Mouse (Mus musculus) lung, adult 2 months (tissue): ENCODE data around the gene Bub1b. TPM values are rescaled to one million over a fixed set of nuclear protein-coding genes. Genes with fewer than 3 reads are reported as not detected.
"Not testable (repeated sequence)": the region's sequence is repeated elsewhere in the genome, so short reads cannot be mapped to it uniquely, and the experiment has no call there.

Experiments
- DNase-seq: peaks from one replicate; pipeline ENCODE4 v3.0.0; 2022
- H3K4me1 ChIP-seq: fragments of 200-500 bp; 2 replicates; pipeline ENCODE4 v1.6.1; 2011; ENCODE audit warnings: low read length; ENCODE audit not compliant: control insufficient read depth, insufficient read depth
- H3K4me3 ChIP-seq: fragments of 200-500 bp; replicated peaks from 2 replicates; pipeline ENCODE3; 2011; ENCODE audit warnings: low read depth, mild to moderate bottlenecking, control low read depth, low read length; ENCODE audit errors: extremely low read depth
- CTCF ChIP-seq: fragments of 200-500 bp; IDR thresholded peaks from 2 replicates; pipeline ENCODE4 v1.5.1; 2011; ENCODE audit warnings: mild to moderate bottlenecking, low read length, control low read depth; ENCODE audit not compliant: insufficient read depth
- POLR2A ChIP-seq: fragments of 200-500 bp; IDR thresholded peaks from 2 replicates; pipeline ENCODE4 v1.6.1; 2011; ENCODE audit warnings: low read depth, mild to moderate bottlenecking, control low read depth, low read length, borderline replicate concordance; ENCODE audit errors: extremely low read depth
- WGBS: fragments of 180-500 bp; shearing (Covaris S2); methylation state at CpG from one replicate; pipeline ENCODE4 v1.1.7; 2018; 5-methylcytosine and 5-hydroxymethylcytosine counted together
- polyA plus RNA-seq: library from polyadenylated mRNA; depleted of rRNA; stranded (reverse); fragments of >200 nt; gene quantifications from 2 replicates; pipeline ENCODE4 v1.2.3, GENCODE M21; 2012

The Bub1b gene
- polyA plus RNA-seq, 1 experiment, result 2.7 TPM

DNA sequence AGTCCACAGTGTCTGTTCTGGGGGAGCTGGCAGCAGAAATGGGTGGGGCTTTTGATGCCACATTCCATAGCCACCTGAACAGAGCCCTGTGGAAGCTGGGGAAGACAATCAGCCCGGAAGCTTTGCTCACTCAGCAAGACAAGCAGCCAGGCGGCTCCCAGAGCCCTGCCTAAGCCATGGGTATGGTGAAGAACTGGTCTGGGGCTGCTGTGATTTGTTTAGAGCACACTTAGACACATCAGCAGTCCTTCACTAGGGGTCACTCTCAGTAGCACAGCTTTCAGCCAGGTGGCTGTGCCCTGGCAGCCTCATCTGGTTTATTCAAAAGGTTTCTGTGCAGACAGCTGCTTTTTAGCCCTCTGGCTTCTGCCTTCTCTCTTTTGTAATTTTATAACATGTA, 43.1 kb downstream of the Bub1b start:
- no peak for DNase-seq
- TF ChIP-seq CTCF (no peak), POLR2A (no peak)
- WGBS, result 78% methylated on average over 2 of the region's 2 CpGs
- Histone ChIP-seq H3K4me1 (no peaks in the 10 kb centered on the region), H3K4me3 (no peak overlapping the region)

DNA sequence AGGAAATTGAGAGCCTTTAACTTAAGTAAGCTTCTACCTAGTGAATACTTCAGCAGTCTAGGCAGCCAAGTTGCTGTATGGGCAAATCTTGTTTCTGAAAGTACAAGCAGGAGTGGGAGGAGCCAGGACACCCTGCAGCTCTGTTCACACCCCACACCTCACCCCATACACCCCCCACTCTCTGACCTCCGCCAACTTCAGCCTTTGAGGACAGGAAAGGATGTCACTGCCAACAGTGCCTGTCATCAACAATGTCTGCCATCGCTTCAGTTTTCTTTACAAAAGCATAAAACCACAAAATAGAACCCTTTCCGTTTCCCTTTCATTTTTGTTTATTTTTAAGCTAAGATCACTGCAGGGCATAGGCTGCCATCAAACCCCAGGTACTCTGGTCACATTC, 44.4 kb downstream of the Bub1b start:
- TF ChIP-seq CTCF (no peak), POLR2A (no peak)
- WGBS, result 34% methylated on average over 3 of the region's 3 CpGs

GRCm38 (mm10) chr2:118642942-118643341, 44.9 kb downstream of the Bub1b start:
- TF ChIP-seq POLR2A (no peak), CTCF (no peak)
- WGBS, result 37% methylated on average over 3 of the region's 3 CpGs
- no peak for DNase-seq
- no peaks in the 10 kb centered on the region for H3K4me1 ChIP-seq
- no peak overlapping the region for H3K4me3 ChIP-seq

More for the DNA sequence above, 44.4 kb downstream of the Bub1b start:
- DNase-seq, result no peak
- H3K4me3 ChIP-seq, result no peak overlapping the region
- no peaks in the 10 kb centered on the region for H3K4me1 ChIP-seq

- DNase-seq, result no peak
- no peak for TF ChIP-seq POLR2A
- TF ChIP-seq CTCF, result no peak
- no peak overlapping the region for H3K4me3 ChIP-seq
- no peaks in the 10 kb centered on the region for H3K4me1 ChIP-seq
- WGBS, result 89% methylated on average over 5 of the region's 5 CpGs
These were observed 48.7 kb downstream of the Bub1b start for GRCm38 (mm10) chr2:118646665-118647064.

GRCm38 (mm10) chr2:118650697-118651096, 52.7 kb downstream of the Bub1b start:
- not testable (repeated sequence) for H3K4me1 ChIP-seq, H3K4me3 ChIP-seq, DNase-seq
- WGBS, result 41% methylated on average over 2 of the region's 2 CpGs

DNA sequence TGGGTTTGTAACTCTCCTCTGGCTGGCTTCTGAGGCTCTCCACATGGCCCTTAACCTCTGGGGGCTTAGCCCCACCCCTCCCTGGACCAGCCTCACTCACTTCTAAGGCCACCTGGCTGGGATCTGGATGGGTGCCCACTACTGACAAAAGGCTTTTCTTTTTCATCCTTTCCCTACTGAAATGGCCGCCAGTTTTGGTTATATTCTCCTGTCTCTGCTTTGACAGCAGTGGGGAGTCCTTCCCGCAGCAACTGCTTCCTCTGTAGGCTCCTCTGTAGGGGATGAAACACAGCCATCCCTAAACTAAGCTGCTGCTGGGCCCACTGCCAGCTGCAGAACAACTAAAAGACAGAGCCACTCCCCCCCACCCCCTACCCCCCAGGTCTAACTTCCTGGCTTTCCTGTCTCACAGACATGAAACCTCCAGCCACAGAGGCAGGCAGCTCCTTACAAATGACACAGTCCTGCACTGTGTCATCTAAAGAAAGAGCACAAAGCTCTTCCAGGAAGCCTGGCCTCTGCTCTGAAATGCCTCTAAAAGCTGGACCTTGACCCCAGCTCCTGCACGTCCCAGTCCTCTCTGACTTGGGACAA, 58.8 kb downstream of the Bub1b start:
- no peak for DNase-seq
- TF ChIP-seq POLR2A, result no peak
- no peak for TF ChIP-seq CTCF
- 42% methylated on average over 3 of the region's 3 CpGs for WGBS
- H3K4me3 ChIP-seq, result no peak overlapping the region
- peaks cover 10% of the 10 kb centered on the region for H3K4me1 ChIP-seq

DNA sequence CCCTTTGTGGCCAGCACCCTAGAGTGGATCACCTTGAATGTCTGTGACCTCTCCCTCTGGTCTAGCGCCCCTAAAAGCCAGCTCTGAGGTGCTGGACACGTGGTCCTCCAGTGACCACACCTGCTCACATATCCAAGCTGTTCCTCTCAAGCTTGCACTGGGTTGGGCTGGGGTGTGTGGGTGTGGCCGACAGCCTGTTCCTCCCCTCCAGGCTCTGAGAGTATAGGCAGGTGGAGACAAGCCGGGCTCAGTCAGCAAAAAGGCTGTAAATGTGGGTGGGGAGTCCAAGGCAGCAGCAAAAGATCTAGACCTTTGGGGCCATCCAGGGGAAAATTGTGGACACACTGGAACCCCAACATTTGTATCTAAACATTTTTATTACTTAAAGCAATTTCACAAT, 60.4 kb downstream of the Bub1b start:
- H3K4me3 ChIP-seq, result no peak overlapping the region
- peaks cover 12% of the 10 kb centered on the region for H3K4me1 ChIP-seq
- WGBS, result 41% methylated on average over 4 of the region's 4 CpGs
- TF ChIP-seq CTCF, result no peak
- no peak for TF ChIP-seq POLR2A
- no peak for DNase-seq

DNA sequence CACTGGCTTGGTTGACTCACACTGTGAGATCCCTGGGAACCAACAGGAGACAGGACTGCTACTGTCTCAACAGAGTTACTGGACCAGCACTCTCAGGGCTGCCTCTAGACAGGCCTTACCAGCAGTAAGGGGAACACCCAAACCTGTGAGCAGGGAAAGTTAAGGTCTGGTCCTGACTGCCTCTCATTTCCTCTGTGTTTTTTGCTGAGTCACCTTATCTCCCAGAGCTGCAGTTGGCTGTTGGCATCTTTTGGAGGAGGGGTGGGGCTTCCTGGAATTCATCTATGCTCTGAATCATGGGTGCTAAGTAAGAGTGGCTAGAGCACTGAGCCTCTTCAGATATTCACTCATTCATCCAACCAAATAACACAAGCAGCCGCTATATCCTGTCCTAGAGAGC, 61.1 kb downstream of the Bub1b start:
- H3K4me3 ChIP-seq, result no peak overlapping the region
- peaks cover 17% of the 10 kb centered on the region for H3K4me1 ChIP-seq
- TF ChIP-seq CTCF, result no peak
- TF ChIP-seq POLR2A, result no peak
- no peak for DNase-seq
- WGBS, result 11% methylated on average over 1 of the region's 1 CpGs

DNA sequence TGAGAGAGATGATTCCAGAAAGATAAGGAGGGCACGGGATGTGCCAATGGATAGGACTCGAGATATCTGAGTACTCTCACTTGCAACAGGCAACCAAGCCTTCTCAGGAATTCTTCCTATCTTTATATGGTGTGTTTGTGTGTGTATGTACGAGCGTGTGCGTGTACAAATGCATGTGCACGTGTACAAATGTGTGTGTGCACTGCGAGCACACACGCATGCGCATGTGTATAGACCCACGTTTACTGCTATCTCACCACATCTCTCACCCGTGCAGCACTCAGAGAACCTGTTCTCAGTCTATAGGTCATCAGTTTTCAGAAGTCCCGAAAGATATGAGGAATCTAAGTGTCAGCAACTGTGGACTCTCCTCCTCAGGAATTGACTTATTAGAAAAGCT, 61.5 kb downstream of the Bub1b start:
- TF ChIP-seq POLR2A (no peak), CTCF (no peak)
- H3K4me3 ChIP-seq, result no peak overlapping the region
- WGBS, result 60% methylated on average over 12 of the region's 12 CpGs
- no peak for DNase-seq
- H3K4me1 ChIP-seq, result peaks cover 17% of the 10 kb centered on the region

- DNase-seq, result no peak
- Histone ChIP-seq H3K4me3 (peak overlapping the region; percentile 65), H3K4me1 (peaks cover 17% of the 10 kb centered on the region)
- WGBS, result 2% methylated on average over 4 of the region's 4 CpGs
- TF ChIP-seq POLR2A (no peak), CTCF (no peak)
These were observed 62.0 kb downstream of the Bub1b start for GRCm38 (mm10) chr2:118659998-118660452.

- TF ChIP-seq CTCF (no peak), POLR2A (no peak)
- Histone ChIP-seq H3K4me3 (no peak overlapping the region), H3K4me1 (peaks cover 15% of the 10 kb centered on the region)
- 76% methylated on average over 9 of the region's 9 CpGs for WGBS
- DNase-seq, result no peak
These were observed 63.9 kb downstream of the Bub1b start for GRCm38 (mm10) chr2:118661891-118662290.
